Mouse (Mus musculus) induced T-regulatory cell, adult 2 months (primary cell): ENCODE results near the gene Qtrt2.

Experiments used
- DNase-seq: peaks from one replicate; pipeline ENCODE4 v3.0.0-alpha.2; 2012; ENCODE audit warnings: low read depth

Qtrt2 gene

DNA sequence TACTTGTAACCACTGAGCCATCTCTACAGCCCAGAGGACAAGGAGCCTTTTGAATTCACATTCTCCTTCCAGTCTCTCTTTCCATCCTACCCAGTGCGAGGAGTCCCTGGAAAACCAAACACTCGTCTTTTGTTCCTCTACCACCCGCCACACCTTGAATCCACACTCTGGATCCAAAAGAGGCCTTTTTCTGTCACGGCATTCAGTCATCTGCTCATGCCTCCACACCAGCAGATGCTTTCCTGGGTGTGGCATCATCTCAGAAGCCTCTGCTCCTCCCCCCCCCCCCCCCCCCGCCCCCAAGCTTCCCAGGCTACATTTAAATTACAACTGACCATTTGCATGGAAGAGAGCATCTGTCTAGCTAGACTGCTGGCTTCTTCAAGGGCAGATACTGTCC, 110.3 kb downstream of the Qtrt2 start:
- DNase-seq, result no peak

GRCm38 (mm10) chr16:43814644-43815043, 112.0 kb downstream of the Qtrt2 start:
- no peak for DNase-seq
